Mouse (Mus musculus) kidney, postnatal 10 days (tissue): ENCODE results near the gene Traf7.

Experiments
- DNase-seq: peaks from one replicate; pipeline ENCODE4 v3.0.0; 2021; ENCODE audit warnings: mixed read lengths

The Traf7 gene

GRCm38 (mm10) chr17:24505286-24505955 is 22.3 kb downstream of the Traf7 start:
- no peak for DNase-seq

GRCm38 (mm10) chr17:24504085-24504484 is 23.7 kb downstream of the Traf7 start:
- no peak for DNase-seq

- no peak for DNase-seq
These were observed 25.5 kb downstream of the Traf7 start for GRCm38 (mm10) chr17:24502208-24502607.

GRCm38 (mm10) chr17:24496026-24496425 is 31.7 kb downstream of the Traf7 start:
- DNase-seq: no peak

GRCm38 (mm10) chr17:24495443-24495842 is 32.3 kb downstream of the Traf7 start:
- DNase-seq: no peak

- peak; percentile 74 for DNase-seq
These were observed 33.0 kb downstream of the Traf7 start for GRCm38 (mm10) chr17:24494627-24495335.

- DNase-seq: peak; percentile 35
These were observed 37.3 kb downstream of the Traf7 start for GRCm38 (mm10) chr17:24490399-24490798.

- no peak for DNase-seq
These were observed 38.3 kb downstream of the Traf7 start for GRCm38 (mm10) chr17:24489265-24490030.

GRCm38 (mm10) chr17:24488662-24489264 is 39.0 kb downstream of the Traf7 start:
- peak; percentile 63 for DNase-seq

GRCm38 (mm10) chr17:24488186-24488661 is 39.5 kb downstream of the Traf7 start, which contains the start of gene Caskin1:
Gene Caskin1, plus strand, starts transcription at chr17:24488601.
- DNase-seq: peak; percentile 43

- peak; percentile 57 for DNase-seq
These were observed 42.5 kb downstream of the Traf7 start for GRCm38 (mm10) chr17:24485090-24485860.

GRCm38 (mm10) chr17:24483495-24483894 is 44.2 kb downstream of the Traf7 start:
- DNase-seq: no peak

GRCm38 (mm10) chr17:24481027-24481815 is 46.5 kb downstream of the Traf7 start:
- DNase-seq: no peak

GRCm38 (mm10) chr17:24480201-24480826 is 47.4 kb downstream of the Traf7 start:
- DNase-seq: peak; percentile 33

GRCm38 (mm10) chr17:24479431-24479830 is 48.3 kb downstream of the Traf7 start:
- DNase-seq: no peak

GRCm38 (mm10) chr17:24478663-24479380 is 48.9 kb downstream of the Traf7 start, which contains the start of gene Mlst8:
Gene Mlst8, minus strand, starts transcription at chr17:24479078.
- DNase-seq: peak; percentile 98

- DNase-seq: peak; percentile 36
These were observed 49.6 kb downstream of the Traf7 start for GRCm38 (mm10) chr17:24477985-24478600.

GRCm38 (mm10) chr17:24477053-24477984 is 50.4 kb downstream of the Traf7 start:
- DNase-seq: no peak
